Mouse (Mus musculus): ENCODE results near the gene Gna13.

The Gna13 gene

DNA sequence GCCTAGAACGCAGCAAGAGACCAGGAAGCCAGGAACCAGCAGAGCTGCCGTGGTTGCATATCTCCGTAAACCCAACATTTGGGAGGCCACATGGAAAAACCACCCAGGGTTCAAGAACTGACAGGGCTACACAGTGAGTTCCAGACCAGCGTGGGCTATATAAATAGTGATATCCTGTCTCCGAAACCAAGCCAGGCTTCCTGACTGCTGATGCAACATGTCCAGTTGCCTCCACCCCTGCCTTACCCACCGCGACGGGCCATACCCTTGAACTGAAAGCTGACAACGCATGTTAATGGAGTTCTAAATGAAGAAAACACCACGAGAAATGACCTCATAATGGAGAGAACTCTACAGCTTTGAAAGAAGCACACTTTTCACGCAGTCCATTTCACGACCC is 14.2 kb upstream of the Gna13 start:
- DNase-seq (ENCODE audit: extremely low read depth, insufficient read length, low spot score) = no peak

DNA sequence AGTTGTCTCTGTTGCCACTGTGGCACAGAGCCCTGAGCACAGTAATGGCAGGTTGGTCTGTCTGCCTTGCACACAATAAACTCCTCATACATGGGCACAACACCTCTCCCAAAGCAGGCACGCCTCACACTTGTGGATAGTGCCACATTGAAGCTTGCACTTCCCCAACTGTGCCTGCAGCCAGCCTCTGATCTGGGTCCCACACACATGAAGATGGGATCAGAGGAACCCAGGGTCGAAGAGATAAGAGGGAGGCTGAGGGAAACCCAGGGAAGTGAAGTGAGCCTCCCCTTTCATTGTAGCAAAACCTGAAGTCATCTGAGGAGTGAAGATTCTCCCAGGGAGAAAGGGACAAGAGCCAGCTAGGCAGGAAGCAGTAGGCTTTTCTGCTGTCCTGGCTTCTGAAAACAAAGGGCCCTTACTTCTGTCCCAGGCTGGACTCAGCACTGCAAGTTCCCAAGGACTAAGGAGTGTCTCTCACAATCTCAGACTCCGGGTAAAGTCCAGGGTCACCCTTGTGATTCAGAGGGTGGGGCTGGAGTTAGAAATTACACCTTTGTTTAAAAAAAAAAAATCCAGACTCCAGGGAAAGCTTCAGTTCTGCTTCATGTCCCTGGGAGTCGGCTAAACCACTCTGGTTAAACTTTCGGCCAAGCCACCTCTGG is 12.8 kb upstream of the Gna13 start:
- no peak for DNase-seq (ENCODE audit: extremely low read depth, insufficient read length, low spot score)

DNA sequence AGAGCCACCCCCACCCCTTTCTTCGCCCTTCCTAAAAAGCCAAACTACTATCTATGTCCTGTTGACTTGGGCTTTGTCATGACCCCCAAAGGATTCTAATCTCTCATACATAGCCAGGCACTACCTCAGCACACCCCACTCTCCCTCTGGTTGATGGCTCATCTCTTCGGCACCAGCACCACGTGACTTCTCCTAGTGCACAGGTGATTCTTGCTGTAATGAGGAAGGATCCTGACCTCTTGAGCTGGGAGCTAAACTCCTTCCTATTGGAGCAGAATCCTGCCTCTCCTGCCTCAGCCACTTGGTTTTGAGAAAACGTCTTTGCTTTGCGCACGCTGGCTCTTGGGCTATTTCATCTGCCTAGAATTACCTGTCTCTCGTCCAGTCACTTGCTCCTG is 12.3 kb upstream of the Gna13 start:
- DNase-seq (ENCODE audit: extremely low read depth, insufficient read length, low spot score) = no peak

DNA sequence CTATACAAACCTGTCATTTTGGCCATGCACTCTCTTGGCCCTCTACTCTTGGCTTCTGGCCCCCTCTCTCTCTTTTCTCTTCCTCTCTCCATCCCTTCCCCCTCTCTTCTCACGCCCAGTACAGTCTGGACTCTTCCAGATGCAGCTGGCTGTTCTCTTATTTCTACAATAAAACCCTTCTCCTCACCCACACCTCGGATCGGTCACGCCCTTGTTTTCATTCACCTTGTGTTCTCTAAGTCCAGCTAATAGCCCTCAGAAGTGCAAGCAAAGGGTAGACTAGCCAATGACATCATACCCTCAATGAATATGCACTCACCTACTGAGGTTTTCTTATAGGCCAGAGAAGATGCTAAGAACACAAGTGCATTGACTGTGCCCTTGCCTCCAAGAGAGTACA is 11.1 kb upstream of the Gna13 start:
- no peak for DNase-seq (ENCODE audit: extremely low read depth, insufficient read length, low spot score)

DNA sequence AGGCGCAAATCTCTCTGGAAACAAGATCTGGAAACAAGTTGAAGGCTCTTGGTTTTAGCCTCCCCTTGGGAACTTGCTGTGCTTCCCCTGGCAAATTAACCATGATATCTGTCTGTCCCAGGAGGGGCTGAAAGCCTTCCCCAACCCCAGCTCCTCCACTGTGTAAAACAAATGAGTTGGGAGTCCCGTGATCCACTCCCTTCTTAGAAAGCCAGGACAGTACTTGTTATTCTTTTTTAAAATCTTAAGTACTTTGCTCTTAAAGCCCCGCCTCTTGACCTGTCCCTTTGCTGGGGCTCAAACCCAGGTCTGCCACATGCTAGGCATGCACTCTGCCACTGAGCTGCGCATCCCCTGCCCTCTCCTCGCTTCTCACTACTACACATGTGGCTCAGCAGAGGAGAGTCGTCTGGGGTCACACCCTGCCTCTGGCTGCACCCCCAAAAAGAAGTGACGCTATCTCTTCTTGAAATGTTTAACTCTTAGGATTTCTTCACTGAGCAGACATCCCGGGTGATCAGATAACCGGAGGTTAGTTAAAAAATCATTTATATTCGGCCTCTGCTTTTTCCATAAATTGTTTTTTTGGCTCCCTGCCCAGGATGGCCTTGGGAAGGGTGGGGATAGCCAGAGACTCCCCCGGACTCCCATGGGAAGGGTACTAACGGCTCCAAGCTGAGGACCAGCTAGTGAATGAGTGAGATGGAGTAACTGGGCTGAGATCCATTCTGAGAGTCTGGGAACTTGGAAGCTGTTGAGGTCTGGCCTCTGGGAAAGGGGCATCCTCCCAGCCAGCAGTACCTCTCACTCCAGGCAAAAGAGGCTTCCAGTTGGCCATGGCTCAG is 9.0 kb upstream of the Gna13 start:
- no peak for DNase-seq (ENCODE audit: extremely low read depth, insufficient read length, low spot score)

DNA sequence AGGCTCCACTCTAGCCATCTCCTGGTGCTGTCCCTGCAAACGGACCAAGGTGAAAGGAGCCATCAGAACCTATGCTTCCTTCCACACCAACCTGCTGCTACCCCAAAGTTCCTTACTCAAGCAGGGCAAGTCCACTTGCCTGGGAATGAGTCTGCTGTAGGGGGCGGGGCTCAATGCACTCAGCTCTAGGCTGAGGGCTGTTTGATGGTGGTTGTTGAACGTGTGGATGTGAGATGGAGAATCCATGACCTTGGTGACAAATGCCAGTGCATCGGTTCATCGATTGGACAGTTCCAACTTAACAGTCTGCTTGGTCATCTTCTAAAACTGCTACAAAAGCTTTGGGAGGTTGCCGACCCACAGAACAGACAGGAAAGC is 8.4 kb upstream of the Gna13 start:
- no peak for DNase-seq (ENCODE audit: extremely low read depth, insufficient read length, low spot score)

DNA sequence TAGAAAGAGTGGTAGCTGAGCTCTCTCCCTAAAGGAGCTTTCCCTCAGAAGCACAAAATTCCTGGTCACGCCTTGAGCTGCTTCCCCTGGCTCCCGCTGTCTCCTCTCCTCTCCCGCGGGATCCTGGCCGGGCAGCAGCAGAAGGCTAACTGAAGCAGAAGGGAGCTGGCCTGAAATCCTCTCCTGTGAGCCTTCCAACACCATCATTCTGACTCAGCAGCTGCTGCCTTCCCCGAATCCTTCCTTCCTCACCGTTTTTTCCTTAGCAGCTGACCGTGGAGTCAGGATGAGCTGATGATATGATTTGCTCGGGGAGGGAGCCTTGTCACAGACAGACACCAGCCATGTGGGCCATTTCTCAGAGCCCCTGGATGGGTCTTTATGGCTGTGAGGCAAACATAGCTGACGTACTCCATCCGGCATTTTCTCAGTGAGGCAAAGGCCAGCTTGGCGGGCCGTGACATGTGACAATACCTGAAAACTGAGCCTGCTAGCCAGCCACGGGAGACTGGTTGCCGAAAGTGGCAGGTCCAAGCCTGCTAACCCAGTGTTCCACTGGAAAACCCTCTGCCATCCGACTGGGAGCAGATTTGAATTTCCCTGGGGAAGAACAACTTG is 6.8 kb upstream of the Gna13 start:
- DNase-seq (ENCODE audit: extremely low read depth, insufficient read length, low spot score) = no peak

DNA sequence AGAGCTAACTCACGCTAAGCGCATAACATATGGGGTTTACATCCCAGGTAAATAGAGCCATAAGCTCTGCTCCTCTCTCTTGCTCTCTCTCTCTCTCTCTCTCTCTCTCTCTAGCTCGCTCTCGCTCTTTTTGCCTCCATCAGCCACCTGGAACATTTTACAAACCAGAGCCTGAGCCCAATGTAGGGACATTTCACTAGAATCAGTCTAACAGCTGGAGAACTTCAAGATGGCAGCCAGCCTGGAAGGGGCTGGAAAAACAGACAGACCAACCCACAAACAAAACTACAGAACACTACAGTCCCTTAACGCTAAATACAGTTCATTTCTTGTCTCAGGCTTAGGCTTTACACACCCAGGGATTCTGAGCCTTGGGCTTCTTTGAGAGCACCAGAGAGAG is 5.5 kb upstream of the Gna13 start:
- no peak for DNase-seq (ENCODE audit: extremely low read depth, insufficient read length, low spot score)

DNA sequence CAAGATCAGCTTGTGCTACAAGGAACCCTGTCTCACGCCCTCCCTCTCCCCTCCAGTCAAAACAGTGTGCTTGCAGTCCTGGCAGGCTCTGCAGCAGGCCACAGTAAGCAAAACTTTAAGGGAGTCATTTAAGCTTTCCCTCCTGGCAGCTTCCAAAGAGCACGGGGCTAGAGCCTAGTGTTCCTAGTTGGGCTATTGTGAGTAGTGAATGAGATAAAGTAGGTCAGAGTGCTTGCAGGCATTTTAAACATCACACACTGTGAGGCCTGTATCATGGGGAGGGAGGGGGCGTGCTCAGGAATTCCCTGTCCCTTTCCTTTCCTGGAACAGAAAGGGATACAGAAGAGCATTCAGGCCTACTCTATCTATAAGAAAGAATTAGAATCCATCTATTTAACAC is 4.1 kb upstream of the Gna13 start:
- DNase-seq (ENCODE audit: extremely low read depth, insufficient read length, low spot score) = no peak

DNA sequence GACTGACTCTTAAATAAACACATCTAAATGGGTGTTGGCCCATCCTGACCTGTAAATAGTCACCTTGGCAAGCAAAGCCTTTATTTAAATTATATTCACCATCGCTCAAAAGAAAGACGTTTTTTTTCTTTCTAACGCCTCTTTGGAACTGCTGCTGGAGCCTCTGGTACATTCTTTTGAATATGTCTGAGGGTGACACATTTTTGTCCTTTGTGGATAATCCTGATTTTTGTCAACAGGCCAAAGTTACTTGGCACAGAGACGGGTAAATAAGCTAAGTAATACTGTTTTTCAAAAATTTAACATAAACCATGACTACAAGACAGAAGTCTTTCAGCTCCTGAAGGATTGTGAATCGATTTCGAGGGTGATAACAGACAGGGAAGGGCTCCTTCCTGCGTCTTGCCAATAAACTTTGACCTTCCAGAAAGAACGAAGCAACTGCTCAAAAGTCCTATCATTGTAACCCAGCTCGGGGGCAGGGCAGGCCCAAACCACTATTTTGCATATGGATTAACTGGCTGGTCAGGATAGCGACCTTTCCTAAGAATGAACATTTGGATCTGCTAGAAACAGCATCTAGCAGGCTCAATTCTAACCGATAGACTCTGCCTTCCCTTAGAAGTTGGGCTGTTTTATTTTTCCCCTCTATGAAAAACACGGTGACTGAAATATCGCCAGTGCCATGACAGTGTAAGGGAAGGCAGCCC is 3.4 kb upstream of the Gna13 start:
- no peak for DNase-seq (ENCODE audit: extremely low read depth, insufficient read length, low spot score)

DNA sequence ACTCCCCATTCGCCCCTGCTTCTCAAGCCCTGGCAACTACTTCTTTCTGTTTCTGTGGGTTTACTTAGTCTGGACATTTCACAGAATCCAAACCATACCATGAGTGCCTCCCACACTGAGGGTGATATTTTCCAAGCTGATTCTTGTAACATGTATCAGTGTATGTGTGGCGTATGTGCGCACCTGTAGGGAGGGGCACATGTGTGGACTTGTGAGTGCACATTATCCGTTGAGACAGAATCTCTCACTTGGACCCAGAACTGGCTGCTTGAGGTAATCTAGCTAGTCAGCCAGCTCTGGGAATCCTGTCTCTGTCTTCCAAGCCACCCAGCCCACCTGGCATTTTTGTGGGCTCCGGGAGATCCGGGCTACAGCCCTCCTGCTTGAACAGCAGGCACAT is 2.5 kb upstream of the Gna13 start:
- DNase-seq (ENCODE audit: extremely low read depth, insufficient read length, low spot score) = no peak

DNA sequence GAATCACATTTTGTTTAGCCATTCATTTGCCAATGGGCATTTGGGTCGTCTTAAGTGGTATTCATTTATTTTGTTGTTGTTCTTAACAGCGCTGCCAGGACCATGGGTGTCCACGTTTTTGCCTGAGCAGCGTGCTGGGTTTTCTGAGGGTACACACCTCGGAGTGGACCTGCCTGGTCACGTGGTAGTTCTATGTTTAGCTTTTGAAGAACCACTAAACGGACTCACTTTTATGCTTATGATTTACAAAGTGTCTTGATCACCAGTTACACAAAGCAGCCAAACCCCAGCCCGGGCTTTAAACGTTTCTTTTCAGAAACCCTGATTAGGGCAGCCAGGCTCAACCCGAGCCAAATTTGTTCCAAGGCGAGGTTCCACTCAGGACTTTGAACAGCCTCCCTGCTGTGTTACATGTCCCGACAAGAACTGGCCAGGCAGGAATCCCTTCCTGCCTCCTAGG is 2.0 kb upstream of the Gna13 start:
- DNase-seq (ENCODE audit: extremely low read depth, insufficient read length, low spot score) = no peak

DNA sequence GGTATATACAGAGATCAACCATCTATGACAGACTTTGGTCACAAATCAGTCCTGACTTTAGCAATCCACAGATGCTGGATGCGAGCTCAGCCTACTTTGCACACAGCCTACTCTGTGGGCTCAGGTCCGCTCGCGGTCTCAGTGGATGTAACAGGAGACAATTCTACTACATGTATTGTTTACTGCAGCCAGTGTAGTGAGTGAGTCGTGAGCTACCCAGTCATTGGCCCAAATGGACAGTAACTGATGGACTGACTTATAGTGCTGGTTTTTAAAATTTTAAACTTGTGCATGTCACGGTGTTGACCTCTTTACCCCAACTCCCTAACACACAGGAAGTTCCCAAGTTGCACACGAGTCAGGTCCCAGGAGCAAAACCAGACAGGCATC is 1.4 kb upstream of the Gna13 start:
- no peak for DNase-seq (ENCODE audit: extremely low read depth, insufficient read length, low spot score)

DNA sequence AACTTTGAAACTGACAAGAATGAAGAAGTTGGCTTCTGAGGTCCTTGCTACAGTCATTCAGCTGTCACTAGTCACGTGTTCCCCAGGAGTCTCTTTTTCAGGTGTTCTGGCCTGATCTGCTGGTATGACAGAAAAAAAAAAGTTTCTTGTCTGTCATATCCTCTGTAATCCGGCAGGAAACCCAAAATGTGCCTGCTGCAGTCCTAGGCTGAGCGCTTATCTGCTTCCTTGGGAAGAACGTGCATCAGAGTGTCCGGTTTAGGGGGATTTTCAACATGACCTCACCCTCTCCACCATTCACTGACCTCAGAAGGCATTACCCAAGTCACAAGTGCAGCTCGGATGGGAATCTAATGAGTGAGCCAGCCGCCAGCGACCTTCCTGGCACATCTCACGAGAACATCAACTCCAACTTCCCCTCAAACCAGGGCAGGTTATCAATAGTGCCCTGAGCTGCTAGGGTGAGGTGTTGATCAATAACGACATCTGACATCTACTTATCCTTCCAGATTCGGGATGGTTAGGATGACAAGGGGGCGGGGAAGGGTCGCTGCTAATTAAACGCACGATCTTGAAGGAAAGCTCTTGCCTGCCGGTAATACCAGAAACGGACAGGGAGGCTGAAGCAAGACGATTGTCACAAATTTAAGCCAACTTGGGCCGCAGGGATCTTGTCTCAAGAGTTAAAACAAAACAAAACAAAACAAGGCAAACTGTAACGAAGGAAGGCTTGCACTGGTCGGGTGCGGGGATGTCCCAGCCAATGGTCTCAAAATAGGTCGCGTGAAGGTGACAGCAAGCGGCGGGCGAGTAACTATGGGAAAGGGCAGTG is 784 bp upstream of the Gna13 start:
- peak; percentile 45 for DNase-seq (ENCODE audit: extremely low read depth, insufficient read length, low spot score)

DNA sequence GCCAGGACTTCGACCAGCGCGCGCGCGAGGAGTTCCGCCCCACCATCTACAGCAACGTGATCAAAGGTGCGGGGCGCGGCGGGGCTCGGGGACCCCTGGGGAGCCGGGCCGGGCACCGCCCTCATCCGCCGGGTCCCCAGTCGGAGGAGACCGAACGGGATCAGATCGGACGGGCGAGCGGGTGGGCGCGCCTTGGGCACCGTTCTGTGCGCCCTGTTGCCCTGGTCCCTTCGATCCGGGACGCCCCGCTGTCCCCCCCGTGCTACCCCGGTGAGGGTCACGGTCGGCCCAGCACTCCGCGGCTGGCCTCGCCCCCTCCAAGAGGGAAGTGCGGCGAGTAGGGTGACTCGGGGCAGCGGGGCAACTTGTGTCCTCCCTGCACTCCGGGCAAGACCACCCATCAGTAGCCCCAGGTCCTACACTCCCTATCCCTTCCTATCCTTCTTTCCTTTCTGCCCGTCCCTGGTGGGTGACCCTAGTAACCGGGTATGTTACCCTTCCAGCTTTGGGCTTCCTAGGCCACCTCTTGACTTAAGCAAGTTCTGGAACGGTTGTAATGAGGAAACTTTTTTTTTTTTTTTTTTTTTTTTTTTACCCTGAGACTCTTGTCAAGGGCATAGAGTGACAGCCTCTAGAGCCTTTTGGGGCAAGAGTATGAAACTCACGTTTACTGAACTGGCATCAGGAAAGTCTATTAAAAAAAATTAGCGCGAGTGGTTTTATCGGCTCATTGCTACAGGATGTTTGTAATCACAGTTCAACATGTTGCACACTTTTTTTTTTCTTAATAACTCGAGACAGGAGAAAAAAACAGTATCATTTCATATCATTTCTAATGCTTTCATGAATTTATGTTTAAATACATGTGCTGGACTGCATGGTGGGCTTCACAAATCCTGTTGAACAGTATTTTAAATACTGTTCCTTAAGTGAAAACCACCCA is 831 bp downstream of the Gna13 start:
- DNase-seq (ENCODE audit: extremely low read depth, insufficient read length, low spot score) = peak; percentile 66

DNA sequence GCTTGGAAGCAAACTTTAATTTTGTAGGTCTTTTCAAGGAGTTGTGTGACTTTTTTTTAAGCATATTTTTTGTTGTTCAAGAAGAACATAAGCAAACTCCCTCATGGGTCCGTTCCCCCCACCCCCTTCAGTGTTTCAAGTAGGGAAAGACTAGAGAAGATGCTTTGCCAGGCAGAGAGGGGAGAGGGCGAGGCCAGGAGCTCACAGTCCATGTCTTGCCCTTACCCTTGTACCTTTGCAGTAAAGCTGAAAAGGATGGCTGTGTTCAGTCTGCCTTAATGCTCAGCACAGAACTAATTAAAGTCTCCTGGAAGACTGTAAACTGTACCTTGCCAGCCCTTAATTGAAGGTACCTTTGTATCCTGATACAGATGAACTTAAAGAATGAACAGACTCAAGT is 1.7 kb downstream of the Gna13 start:
- no peak for DNase-seq (ENCODE audit: extremely low read depth, insufficient read length, low spot score)

DNA sequence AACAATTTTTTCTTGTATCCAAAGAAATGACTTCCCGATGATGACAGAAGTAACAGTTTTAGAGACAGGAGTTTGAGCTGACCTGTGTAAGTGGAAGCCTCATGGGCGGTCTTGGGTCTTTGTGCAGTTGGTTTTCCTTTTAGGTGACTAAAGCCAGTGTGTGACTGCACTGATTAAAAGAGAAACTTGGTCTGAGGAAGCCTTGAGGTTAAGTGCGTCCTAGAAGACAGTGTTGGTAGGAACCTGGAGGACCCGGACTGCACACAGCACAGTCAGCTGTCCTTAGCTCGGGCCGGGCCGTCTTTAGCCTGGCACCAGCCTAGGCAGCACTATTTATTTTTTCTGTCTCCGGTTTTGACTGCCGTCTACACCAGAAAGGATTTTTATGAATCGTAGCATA is 2.2 kb downstream of the Gna13 start:
- no peak for DNase-seq (ENCODE audit: extremely low read depth, insufficient read length, low spot score)

DNA sequence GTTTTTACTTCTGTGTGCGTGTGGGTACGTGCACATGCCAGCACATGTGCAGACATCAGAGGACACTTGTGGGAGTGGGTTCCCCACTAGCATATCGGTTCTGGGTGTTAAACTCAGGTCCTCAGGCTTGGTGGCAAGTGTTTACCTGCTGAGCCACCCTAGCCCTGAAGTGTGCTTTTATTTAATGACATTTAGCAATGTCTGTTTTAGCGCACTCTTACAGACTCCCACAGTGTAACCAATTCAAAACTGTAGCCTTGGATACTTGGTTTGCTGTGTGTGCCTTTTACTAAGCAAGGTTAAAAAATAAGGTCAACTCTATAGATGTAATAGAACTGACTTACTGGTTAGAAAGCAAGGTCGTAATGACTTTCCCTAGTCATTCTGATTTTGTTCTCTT is 3.2 kb downstream of the Gna13 start:
- no peak for DNase-seq (ENCODE audit: extremely low read depth, insufficient read length, low spot score)

DNA sequence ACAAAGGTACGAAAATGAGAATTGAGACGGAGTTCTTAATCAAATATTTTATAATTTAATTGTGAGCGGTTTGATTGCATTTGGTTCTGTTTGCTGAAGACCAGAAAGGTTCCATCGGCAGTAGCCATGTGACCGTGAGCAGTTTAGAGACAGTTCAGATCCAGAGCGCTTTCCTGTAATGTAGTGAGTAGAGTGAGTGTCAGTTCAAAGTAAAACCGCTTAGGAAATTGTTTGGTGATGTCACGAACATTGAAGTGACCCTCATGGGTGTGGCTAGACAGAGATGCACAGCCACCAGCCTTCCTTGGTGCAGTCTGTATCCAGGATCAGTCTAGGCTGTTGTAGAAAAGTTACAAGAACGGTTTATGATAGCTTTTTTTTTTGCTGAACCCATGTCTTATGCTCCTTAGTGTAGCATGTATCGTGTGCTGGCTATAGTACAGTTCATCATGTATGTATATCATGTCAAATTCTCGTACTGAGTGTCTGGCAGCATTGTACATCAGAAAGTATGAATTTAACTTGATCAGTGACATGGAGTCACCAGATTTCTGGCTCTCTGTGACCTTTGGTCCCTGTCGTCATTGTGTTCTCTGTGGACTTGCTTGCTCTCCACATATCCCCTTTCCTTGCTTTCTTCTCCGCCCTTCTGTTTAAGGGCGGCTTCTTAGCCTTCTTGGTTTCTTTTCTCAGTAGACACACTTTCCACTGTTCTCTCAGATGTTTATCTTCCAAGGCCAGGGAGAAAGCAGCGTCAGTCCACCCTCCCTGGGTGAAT is 4.4 kb downstream of the Gna13 start:
- DNase-seq (ENCODE audit: extremely low read depth, insufficient read length, low spot score) = no peak
